Mouse (Mus musculus): Measurements from ENCODE around the gene Vps41. TPM values are rescaled to one million over a fixed set of nuclear protein-coding genes. Genes with fewer than 3 reads are reported as not detected.

The Vps41 gene
- polyA plus RNA-seq, 1 experiment from 2014 or later: 111 TPM

DNA sequence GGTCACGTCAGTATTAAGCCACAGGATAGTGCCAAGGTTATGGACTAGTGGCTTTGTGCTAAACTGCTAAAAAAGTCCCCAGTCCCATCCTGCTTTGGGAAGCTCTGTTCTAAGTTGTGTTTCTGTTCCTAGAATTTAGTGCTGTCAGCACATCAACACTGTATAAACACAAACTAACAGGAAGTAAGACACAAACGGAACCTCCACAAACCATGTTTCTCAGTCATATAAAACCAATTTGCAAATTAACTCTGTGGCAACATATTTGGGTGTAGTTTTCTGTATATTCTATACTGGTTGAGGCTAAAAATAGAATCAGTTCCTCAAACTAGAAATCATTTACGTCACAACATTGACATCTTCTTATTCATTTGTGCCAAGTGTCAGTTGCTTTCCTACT, 83.3 kb downstream of the Vps41 start:
- no peak overlapping the region for H3K27ac ChIP-seq
- H3K36me3 ChIP-seq: peaks cover 5% of the 10 kb centered on the region; the same call in 1 of the 2 replicates
- no peak overlapping the region for H3K4me3 ChIP-seq
- H3K9me3 ChIP-seq: no peaks in the 10 kb centered on the region
- no peak overlapping the region for H3K9ac ChIP-seq
- no peak for ATAC-seq (ENCODE audit: low FRiP score)
- no peaks in the 10 kb centered on the region for H3K4me1 ChIP-seq (replicated peaks)
- 89% methylated on average over 3 of the region's 3 CpGs for WGBS
- H3K27me3 ChIP-seq: no peaks in the 10 kb centered on the region
- H3K4me2 ChIP-seq: no peak overlapping the region

DNA sequence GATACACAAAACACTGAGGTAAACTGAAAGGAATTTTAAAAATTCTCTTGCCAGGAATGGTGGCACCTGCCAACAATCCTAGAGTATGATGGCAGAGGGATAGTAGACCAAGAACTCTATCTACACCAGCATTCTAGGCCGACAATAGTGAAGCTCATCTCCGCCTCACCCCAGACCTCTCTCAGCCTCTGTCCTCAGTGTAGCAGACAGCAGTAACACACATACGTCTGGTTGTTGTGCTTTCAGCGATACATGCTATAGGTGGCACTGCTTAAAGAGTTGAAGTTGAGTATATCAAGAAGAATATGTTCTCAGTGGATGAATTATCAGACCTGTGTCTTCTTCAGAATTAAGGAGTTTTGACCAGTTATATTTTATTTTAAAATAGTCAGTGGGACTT, 92.4 kb downstream of the Vps41 start:
- Histone ChIP-seq H3K27ac (no peak overlapping the region), H3K9me3 (no peaks in the 10 kb centered on the region), H3K4me3 (no peak overlapping the region), H3K4me2 (no peak overlapping the region), H3K4me1 (replicated peaks) (peaks cover 3% of the 10 kb centered on the region; the same call in 1 of the 2 replicates), H3K9ac (no peak overlapping the region), H3K36me3 (peaks cover 16% of the 10 kb centered on the region), H3K27me3 (no peaks in the 10 kb centered on the region)
- 86% methylated on average over 4 of the region's 4 CpGs for WGBS
- no peak for ATAC-seq (ENCODE audit: low FRiP score)

DNA sequence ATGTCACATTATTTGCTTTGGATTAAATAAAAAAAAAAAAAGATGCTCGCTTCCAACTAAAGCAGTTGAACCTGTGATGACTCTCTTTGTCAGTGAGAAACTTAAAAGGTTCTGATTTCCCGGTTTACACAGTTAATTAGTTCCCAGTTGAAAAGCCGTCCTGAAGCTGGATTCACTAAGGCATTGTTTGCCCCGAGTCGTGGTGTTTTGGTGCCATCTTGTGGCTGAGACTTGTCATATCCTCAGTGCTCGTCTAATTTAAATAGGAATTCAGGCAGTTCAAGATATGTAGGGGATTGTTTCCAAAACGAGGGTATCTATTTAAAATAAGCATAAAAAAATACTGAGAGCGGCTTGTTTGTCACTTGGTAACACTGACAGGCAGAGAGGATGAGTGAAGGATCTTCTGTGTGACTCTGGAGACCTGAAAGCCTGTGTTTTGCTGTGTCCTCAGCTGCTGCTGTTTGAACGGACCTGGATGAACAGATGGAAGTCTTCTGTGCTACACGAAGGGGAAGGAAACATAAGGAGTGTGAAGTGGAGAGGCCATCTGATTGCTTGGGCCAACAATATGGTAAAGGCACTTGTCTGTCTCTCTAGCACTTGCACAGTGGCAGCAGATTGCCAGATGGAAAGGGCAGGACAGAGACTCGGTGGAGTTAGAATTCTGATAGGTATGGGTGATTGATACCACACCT, 93.0 kb downstream of the Vps41 start:
- H3K27me3 ChIP-seq: no peaks in the 10 kb centered on the region
- peak; percentile 89 for ATAC-seq (ENCODE audit: low FRiP score)
- 0 out of 2 replicates have a peak overlapping the region, but pooled peaks have one; percentile 30 for H3K27ac ChIP-seq
- peaks cover 3% of the 10 kb centered on the region; the same call in 1 of the 2 replicates for H3K4me1 ChIP-seq (replicated peaks)
- H3K9ac ChIP-seq: peak overlapping the region; percentile 62; the same call in 1 of the 2 replicates
- H3K4me3 ChIP-seq: no peak overlapping the region
- H3K4me2 ChIP-seq: no peak overlapping the region
- H3K36me3 ChIP-seq: peaks cover 16% of the 10 kb centered on the region
- WGBS: 20% methylated on average over 11 of the region's 11 CpGs
- no peaks in the 10 kb centered on the region for H3K9me3 ChIP-seq

DNA sequence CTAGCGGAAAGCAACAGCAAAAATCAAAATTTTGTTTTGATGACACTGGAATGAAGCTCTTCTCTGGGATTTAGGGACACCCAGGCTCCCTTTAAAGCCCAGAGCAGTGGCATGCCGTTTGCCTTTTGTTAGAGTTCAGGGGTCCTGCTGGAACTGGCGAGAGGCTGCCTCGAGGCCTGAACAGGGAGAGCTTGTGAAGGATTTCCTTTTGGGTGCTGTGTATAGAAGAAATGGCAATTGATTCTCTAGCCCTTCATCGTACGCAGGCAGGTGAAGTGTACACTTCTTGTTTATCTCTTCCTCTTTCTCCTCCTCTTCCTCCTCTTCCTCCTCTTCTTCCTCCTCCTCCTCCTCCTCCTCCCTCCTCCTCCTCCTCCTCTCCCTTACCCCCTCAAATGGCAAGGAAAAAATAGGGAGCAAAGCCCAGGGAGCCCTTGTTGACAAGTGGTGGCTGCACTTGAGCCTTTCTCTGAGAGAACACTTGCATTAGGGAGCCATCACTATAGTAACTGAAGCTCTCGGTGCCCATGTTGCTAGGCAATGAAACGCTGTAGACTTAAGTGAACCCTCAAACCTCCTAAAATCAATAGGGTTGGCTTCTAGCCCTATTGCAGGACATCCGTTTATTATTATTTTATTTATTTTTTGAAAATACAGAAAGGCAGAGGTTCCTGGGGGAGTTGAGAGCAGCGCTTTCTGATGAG, 107.5 kb downstream of the Vps41 start:
- 0 out of 2 replicates have a peak, but pooled peaks have one; percentile 67 for ATAC-seq (ENCODE audit: low FRiP score)
- Histone ChIP-seq H3K9me3 (no peaks in the 10 kb centered on the region), H3K36me3 (peaks cover 9% of the 10 kb centered on the region; the same call in 1 of the 2 replicates)

DNA sequence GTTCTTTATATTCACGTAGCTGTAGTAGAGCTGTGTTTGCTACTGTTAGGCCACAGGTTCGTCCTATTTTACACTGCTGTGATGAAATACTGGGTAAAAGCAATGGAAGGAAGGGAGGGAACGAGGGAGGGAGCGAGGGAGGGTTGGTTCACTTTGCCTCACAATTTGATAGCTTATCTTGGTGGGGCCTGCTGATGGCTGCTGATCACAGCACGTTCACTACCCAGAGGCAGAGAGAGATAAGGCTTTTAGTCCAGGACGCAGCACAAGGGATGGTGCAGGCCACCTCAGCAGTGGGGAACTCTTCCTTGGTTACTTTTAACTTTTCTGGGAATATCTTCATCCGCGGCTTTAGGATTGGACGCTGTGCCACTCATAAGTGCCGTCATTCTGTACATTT, 109.9 kb downstream of the Vps41 start:
- WGBS: 92% methylated on average over 10 of the region's 10 CpGs
- Histone ChIP-seq H3K4me2 (no peak overlapping the region), H3K4me1 (replicated peaks) (peaks cover 8% of the 10 kb centered on the region), H3K9me3 (no peaks in the 10 kb centered on the region), H3K36me3 (peaks cover 9% of the 10 kb centered on the region; the same call in 1 of the 2 replicates), H3K27ac (no peak overlapping the region), H3K27me3 (no peaks in the 10 kb centered on the region), H3K9ac (no peak overlapping the region), H3K4me3 (no peak overlapping the region)
- ATAC-seq (ENCODE audit: low FRiP score): no peak

More for the DNA sequence above, 107.5 kb downstream of the Vps41 start:
- no peak overlapping the region for H3K4me2 ChIP-seq
- no peak overlapping the region for H3K9ac ChIP-seq
- H3K27me3 ChIP-seq: no peaks in the 10 kb centered on the region
- H3K4me1 ChIP-seq (replicated peaks): peaks cover 8% of the 10 kb centered on the region
- H3K4me3 ChIP-seq: no peak overlapping the region
- WGBS: 64% methylated on average over 10 of the region's 10 CpGs
- H3K27ac ChIP-seq: peak overlapping the region; percentile 52; the same call in 1 of the 2 replicates

DNA sequence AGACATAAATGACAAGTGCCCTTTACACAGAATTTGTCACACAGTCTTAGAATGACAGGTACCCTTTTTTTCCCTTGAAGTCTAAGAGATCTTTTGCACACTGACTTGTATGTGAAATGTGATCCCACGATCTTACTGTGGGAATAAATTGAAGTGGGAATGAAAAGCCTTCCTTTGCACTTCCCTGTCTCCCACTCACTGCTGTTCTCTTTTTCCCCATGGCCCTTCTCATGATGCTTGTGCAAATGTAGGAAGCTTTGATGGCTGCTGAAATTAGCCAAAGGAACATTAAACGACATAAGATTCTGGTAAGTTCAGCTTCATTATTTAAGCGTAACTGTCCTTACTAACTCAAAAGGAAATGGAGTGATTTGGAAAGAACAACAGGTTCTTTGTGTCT, 113.4 kb downstream of the Vps41 start:
- no peak for ATAC-seq (ENCODE audit: low FRiP score)
- no peaks in the 10 kb centered on the region for H3K27me3 ChIP-seq
- no peak overlapping the region for H3K4me2 ChIP-seq
- H3K36me3 ChIP-seq: peaks cover 9% of the 10 kb centered on the region; the same call in 1 of the 2 replicates
- no peaks in the 10 kb centered on the region for H3K9me3 ChIP-seq
- H3K27ac ChIP-seq: no peak overlapping the region
- H3K4me3 ChIP-seq: no peak overlapping the region
- H3K9ac ChIP-seq: no peak overlapping the region
- no peaks in the 10 kb centered on the region for H3K4me1 ChIP-seq (replicated peaks)
- 79% methylated on average over 3 of the region's 3 CpGs for WGBS

DNA sequence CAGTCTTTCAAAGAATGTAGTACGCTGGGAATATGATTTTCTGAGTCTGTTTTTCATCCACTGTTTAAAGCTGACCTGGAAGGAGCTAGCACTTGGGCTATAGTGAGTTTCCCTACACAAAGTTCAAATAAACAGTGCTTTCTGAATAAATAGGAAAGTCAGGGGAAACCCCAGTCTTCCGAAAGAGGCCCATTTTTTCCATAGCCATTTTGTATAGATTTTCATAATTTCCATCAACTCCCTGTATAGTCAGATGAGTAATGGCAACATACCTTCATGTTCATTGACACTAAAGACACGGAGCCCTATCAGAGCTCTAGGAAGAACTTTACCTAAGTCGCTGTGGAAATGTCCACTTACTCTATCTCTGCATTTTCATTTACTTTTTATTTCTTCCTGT, 122.1 kb downstream of the Vps41 start:
- peaks cover 18% of the 10 kb centered on the region for H3K36me3 ChIP-seq
- H3K4me1 ChIP-seq (replicated peaks): no peaks in the 10 kb centered on the region
- H3K4me3 ChIP-seq: no peak overlapping the region
- WGBS: 95% methylated on average over 4 of the region's 4 CpGs
- no peaks in the 10 kb centered on the region for H3K9me3 ChIP-seq
- no peak for ATAC-seq (ENCODE audit: low FRiP score)
- H3K4me2 ChIP-seq: no peak overlapping the region
- H3K27ac ChIP-seq: no peak overlapping the region
- H3K27me3 ChIP-seq: no peaks in the 10 kb centered on the region
- no peak overlapping the region for H3K9ac ChIP-seq

DNA sequence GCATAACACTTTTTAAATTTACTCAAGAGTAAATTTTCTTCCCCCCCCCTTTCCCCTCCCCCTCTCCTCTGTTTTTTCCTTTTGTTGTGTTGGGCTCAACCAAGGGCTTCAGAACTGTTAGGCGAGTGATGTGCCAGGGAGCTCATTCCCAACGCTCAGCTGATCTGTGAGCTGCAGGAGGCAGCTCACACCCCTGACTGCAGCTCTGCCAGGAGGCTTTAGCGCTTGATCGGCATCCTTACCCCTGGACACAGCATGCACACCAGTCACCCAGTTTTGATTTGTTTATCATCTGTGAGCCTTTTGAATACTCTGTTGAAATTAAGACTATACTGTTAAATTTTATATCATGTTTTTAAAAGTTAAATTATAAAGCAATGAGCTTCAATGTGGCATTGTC, 123.3 kb downstream of the Vps41 start:
- no peak overlapping the region for H3K4me3 ChIP-seq
- H3K27me3 ChIP-seq: no peaks in the 10 kb centered on the region
- H3K4me1 ChIP-seq (replicated peaks): no peaks in the 10 kb centered on the region
- H3K4me2 ChIP-seq: no peak overlapping the region
- peaks cover 20% of the 10 kb centered on the region for H3K36me3 ChIP-seq
- 60% methylated on average over 4 of the region's 4 CpGs for WGBS
- H3K9ac ChIP-seq: no peak overlapping the region
- H3K9me3 ChIP-seq: no peaks in the 10 kb centered on the region
- no peak overlapping the region for H3K27ac ChIP-seq
- no peak for ATAC-seq (ENCODE audit: low FRiP score)

DNA sequence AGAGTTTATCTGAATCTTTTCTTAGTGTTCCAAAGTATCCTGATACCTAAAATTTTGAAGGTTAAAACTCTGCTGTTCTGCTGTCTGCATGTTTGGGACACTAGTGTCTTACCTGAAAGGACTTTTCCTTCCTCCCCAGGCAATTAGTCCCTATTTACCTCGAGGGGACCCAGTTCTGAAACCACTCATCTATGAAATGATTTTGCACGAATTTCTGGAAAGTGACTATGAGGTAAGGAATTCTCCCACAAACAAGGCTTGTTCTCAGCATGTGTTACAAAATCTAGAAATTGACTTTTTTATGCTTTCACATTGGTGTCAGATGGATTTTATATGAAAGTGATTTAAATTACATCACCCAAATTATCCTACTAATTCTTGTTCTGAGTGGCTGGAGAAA, 123.9 kb downstream of the Vps41 start:
- no peaks in the 10 kb centered on the region for H3K4me1 ChIP-seq (replicated peaks)
- 66% methylated on average over 2 of the region's 2 CpGs for WGBS
- no peak overlapping the region for H3K27ac ChIP-seq
- no peak overlapping the region for H3K4me2 ChIP-seq
- ATAC-seq (ENCODE audit: low FRiP score): no peak
- no peaks in the 10 kb centered on the region for H3K27me3 ChIP-seq
- H3K4me3 ChIP-seq: no peak overlapping the region
- no peaks in the 10 kb centered on the region for H3K9me3 ChIP-seq
- no peak overlapping the region for H3K9ac ChIP-seq
- peaks cover 26% of the 10 kb centered on the region for H3K36me3 ChIP-seq

DNA sequence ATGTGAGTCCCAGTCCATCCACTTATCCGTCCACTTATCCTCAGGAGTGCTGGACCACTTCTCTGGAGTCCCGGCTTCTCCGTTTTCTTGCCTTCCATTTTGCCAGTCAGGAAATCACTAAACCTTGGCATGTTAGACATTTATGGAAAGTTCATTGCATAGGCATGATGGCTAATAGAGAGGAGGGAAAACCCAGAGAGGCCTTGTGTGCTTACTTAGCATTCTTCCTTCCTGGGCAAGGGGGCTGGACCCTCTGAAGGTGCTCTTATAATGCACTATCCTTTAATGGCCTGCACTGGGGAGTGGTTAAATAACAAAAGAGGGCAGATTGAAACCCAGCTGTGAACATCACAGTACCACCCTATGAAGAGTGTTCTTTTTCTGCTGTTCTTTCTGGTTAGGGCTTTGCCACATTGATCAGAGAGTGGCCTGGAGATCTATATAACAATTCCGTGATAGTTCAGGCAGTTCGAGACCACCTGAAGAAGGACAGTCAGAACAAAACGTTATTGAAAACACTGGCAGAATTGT, 124.7 kb downstream of the Vps41 start:
- no peak for ATAC-seq (ENCODE audit: low FRiP score)
- 91% methylated on average over 6 of the region's 6 CpGs for WGBS
- no peak overlapping the region for H3K4me3 ChIP-seq

DNA sequence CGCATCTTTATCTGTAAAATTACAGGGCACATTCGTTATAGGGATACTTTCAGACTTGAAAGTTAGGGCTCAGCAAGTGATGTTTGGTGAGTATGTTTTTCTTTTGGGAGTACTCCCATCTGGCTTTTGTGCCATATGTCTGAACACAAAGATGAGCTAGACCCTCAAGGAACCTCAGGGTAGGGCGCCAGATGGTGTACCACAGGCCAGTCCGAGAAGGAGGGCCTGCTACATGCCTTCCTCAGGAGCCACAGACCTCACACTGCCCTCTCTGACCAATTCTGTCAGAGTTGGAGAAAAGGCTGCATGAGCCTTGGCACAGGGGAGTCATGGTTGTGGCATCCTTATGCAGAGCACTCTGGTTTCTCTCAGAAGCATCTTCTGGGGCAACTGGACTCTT, 125.5 kb downstream of the Vps41 start:
- Histone ChIP-seq H3K9ac (no peak overlapping the region), H3K27me3 (no peaks in the 10 kb centered on the region), H3K36me3 (peaks cover 37% of the 10 kb centered on the region), H3K4me3 (no peak overlapping the region), H3K4me1 (replicated peaks) (no peaks in the 10 kb centered on the region), H3K27ac (no peak overlapping the region), H3K9me3 (no peaks in the 10 kb centered on the region), H3K4me2 (no peak overlapping the region)
- no peak for ATAC-seq (ENCODE audit: low FRiP score)
- WGBS: 85% methylated on average over 4 of the region's 4 CpGs

More for the DNA sequence above, 124.7 kb downstream of the Vps41 start:
- peaks cover 34% of the 10 kb centered on the region for H3K36me3 ChIP-seq
- H3K4me1 ChIP-seq (replicated peaks): no peaks in the 10 kb centered on the region
- H3K9ac ChIP-seq: no peak overlapping the region
- no peak overlapping the region for H3K27ac ChIP-seq
- no peaks in the 10 kb centered on the region for H3K9me3 ChIP-seq
- no peak overlapping the region for H3K4me2 ChIP-seq
- H3K27me3 ChIP-seq: no peaks in the 10 kb centered on the region

DNA sequence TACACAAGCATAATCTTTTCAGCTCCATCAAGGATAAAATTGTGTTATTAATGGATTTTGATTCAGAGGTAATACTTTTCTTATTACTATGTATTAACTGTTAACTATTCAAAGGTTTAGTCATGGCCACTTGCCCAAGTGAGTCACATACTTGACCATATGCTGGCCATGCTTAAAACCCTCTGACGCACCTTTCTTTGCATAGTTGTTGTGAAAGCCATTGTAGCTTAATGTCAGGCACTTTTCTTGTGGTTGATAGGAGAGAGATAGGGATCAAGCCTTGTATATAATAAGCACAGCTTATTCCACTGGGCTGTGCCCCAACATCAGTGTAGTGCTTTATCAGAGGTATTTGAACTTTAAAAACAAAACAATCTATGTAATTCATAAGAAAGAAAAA, 126.5 kb downstream of the Vps41 start:
- Histone ChIP-seq H3K4me1 (replicated peaks) (no peaks in the 10 kb centered on the region), H3K36me3 (peaks cover 40% of the 10 kb centered on the region), H3K4me3 (no peak overlapping the region), H3K27ac (no peak overlapping the region), H3K9me3 (no peaks in the 10 kb centered on the region), H3K4me2 (no peak overlapping the region), H3K27me3 (no peaks in the 10 kb centered on the region), H3K9ac (no peak overlapping the region)
- no peak for ATAC-seq (ENCODE audit: low FRiP score)
- 90% methylated on average over 1 of the region's 1 CpGs for WGBS

All from hindbrain, embryonic 13.5 days (tissue).